Mouse (Mus musculus): Measurements from ENCODE around the gene Tle1.

Tle1 gene

GRCm38 (mm10) chr4:72200559-72201409, at the start of gene Tle1:
Gene Tle1 (minus strand): TSS chr4:72200919.
- peak; percentile 99 for DNase-seq (ENCODE audit: low spot score)

- DNase-seq (ENCODE audit: low spot score), result no peak
Observed at GRCm38 (mm10) chr4:72233584-72234219, 33.0 kb upstream of the Tle1 start.

GRCm38 (mm10) chr4:72232206-72232605, 31.5 kb upstream of the Tle1 start:
- DNase-seq (ENCODE audit: low spot score), result no peak

GRCm38 (mm10) chr4:72230832-72231231, 30.1 kb upstream of the Tle1 start:
- no peak for DNase-seq (ENCODE audit: low spot score)

- DNase-seq (ENCODE audit: low spot score), result no peak
Observed at GRCm38 (mm10) chr4:72221629-72222028, 20.9 kb upstream of the Tle1 start.

- no peak for DNase-seq (ENCODE audit: low spot score)
Observed at GRCm38 (mm10) chr4:72204420-72205045, 3.8 kb upstream of the Tle1 start.

- peak; percentile 23 for DNase-seq (ENCODE audit: low spot score)
Observed at GRCm38 (mm10) chr4:72201521-72201991, 837 bp upstream of the Tle1 start.

GRCm38 (mm10) chr4:72199571-72200558, 854 bp downstream of the Tle1 start:
- peak; percentile 26 for DNase-seq (ENCODE audit: low spot score)

GRCm38 (mm10) chr4:72198877-72199411, 1.8 kb downstream of the Tle1 start:
- peak; percentile 65 for DNase-seq (ENCODE audit: low spot score)

- peak; percentile 52 for DNase-seq (ENCODE audit: low spot score)
Observed at GRCm38 (mm10) chr4:72197888-72198605, 2.7 kb downstream of the Tle1 start.

- DNase-seq (ENCODE audit: low spot score), result peak; percentile 11
Observed at GRCm38 (mm10) chr4:72195116-72195835, 5.4 kb downstream of the Tle1 start.

GRCm38 (mm10) chr4:72193276-72193675, 7.4 kb downstream of the Tle1 start:
- DNase-seq (ENCODE audit: low spot score), result no peak

GRCm38 (mm10) chr4:72184476-72184875, 16.2 kb downstream of the Tle1 start:
- DNase-seq (ENCODE audit: low spot score), result no peak

GRCm38 (mm10) chr4:72182343-72182988, 18.3 kb downstream of the Tle1 start:
- no peak for DNase-seq (ENCODE audit: low spot score)

GRCm38 (mm10) chr4:72175943-72176342, 24.8 kb downstream of the Tle1 start:
- no peak for DNase-seq (ENCODE audit: low spot score)

GRCm38 (mm10) chr4:72168267-72168666, 32.5 kb downstream of the Tle1 start:
- no peak for DNase-seq (ENCODE audit: low spot score)

- no peak for DNase-seq (ENCODE audit: low spot score)
Observed at GRCm38 (mm10) chr4:72167761-72168229, 32.9 kb downstream of the Tle1 start.

- no peak for DNase-seq (ENCODE audit: low spot score)
Observed at GRCm38 (mm10) chr4:72167171-72167570, 33.5 kb downstream of the Tle1 start.

- DNase-seq (ENCODE audit: low spot score), result no peak
Observed at GRCm38 (mm10) chr4:72166561-72166960, 34.2 kb downstream of the Tle1 start.

Data from urinary bladder, postnatal 25 days (tissue).